Mouse (Mus musculus) cortical plate, adult 2 months (tissue): Measurements from ENCODE around the gene Mta1.

Source experiments
- CTCF ChIP-seq: fragments of 200-500 bp; IDR thresholded peaks from 2 replicates; pipeline ENCODE4 v1.5.1; 2011; ENCODE audit warnings: mild to moderate bottlenecking, control low read depth, low read length; ENCODE audit not compliant: insufficient read depth; ENCODE audit errors: extremely low read depth
- POLR2A ChIP-seq: fragments of 200-500 bp; IDR thresholded peaks from 2 replicates; pipeline ENCODE4 v1.6.1; 2011; ENCODE audit warnings: mild to moderate bottlenecking, low read length, control low read depth; ENCODE audit not compliant: insufficient read depth; ENCODE audit errors: extremely low read depth

DNA sequence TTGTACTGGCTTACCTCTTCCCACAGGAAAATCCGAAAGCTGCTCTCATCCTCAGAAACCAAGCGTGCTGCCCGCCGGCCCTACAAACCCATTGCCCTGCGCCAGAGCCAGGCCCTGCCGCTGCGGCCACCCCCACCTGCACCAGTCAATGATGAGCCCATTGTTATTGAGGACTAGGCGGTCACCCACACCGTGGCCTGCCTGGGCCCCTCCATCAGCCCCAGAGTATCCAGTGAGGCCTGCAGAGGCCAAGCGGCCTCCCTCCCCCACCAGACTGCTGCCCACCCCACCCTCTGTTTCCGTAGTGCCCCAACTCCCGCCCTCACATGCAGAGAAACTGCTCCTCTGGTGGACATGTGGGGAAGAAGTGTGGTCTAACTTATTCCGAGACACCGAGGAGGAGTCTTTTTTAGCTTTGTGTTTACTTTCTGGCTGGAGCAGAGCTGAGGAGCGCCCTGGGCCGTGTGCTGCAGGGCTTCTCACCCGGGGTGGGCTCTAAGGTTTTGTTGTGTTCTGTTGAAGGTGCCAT, 38.5 kb downstream of the Mta1 start:
- TF ChIP-seq CTCF (no peak), POLR2A (no peak)
